Mouse (Mus musculus) brain, embryonic 14.5 days (tissue): ENCODE results near the gene Itga9.

Experiments used
- CTCF ChIP-seq: fragments of 200-500 bp; IDR thresholded peaks from 2 replicates; pipeline ENCODE4 v1.5.1; 2012; ENCODE audit warnings: inconsistent platforms, mild to moderate bottlenecking, moderate library complexity, borderline replicate concordance; ENCODE audit not compliant: insufficient read depth, insufficient read length; ENCODE audit errors: extremely low read depth
- POLR2A ChIP-seq: fragments of 200-500 bp; IDR thresholded peaks from 2 replicates; pipeline ENCODE4 v1.6.1; 2012; ENCODE audit warnings: mild to moderate bottlenecking, inconsistent platforms, borderline replicate concordance; ENCODE audit not compliant: poor library complexity, insufficient read depth, insufficient read length, severe bottlenecking; ENCODE audit errors: extremely low read depth

GRCm38 (mm10) chr9:118618732-118619250 is 12.3 kb downstream of the Itga9 start:
- no peak for TF ChIP-seq CTCF
- TF ChIP-seq POLR2A, result no peak
